Mouse (Mus musculus) hindbrain, embryonic 16.5 days (tissue): ENCODE results near the gene Cyp17a1. TPM values are rescaled to one million over a fixed set of nuclear protein-coding genes. Genes with fewer than 3 reads are reported as not detected.

ENCODE experiments used
- ATAC-seq: fragments of 200-750 bp; cut with Nextera tagmentation; 2 replicates; pipeline ENCODE4 v1.8.0; 2017; ENCODE audit warnings: moderate TSS enrichment, moderate library complexity
- H3K27ac ChIP-seq: fragments of 300-500 bp; sonication (generic); 2 replicates; pipeline ENCODE4 v1.5.1; 2014; ENCODE audit warnings: low read depth, mild to moderate bottlenecking, control low read depth, low read length, moderate library complexity
- H3K27me3 ChIP-seq: fragments of 300-500 bp; sonication (generic); replicated peaks from 2 replicates; pipeline ENCODE4 v1.6.1; 2014; ENCODE audit warnings: low read length; ENCODE audit not compliant: control insufficient read depth, insufficient read depth
- H3K36me3 ChIP-seq: fragments of 300-500 bp; sonication (generic); 2 replicates; pipeline ENCODE4 v1.6.1; 2014; ENCODE audit warnings: mild to moderate bottlenecking, low read length, moderate library complexity, mixed read lengths; ENCODE audit not compliant: control insufficient read depth, insufficient read depth
- H3K4me1 ChIP-seq: fragments of 300-500 bp; sonication (generic); 2 replicates; pipeline ENCODE4 v1.6.1; 2014; ENCODE audit warnings: low read depth, low read length; ENCODE audit not compliant: control insufficient read depth, insufficient read depth
- H3K4me2 ChIP-seq: fragments of 300-500 bp; sonication (generic); 2 replicates; pipeline ENCODE4 v1.6.1; 2014; ENCODE audit warnings: mild to moderate bottlenecking, low read length, control low read depth, moderate library complexity
- H3K4me3 ChIP-seq: fragments of 300-500 bp; sonication (generic); 2 replicates; pipeline ENCODE4 v1.5.1; 2014; ENCODE audit warnings: mild to moderate bottlenecking, low read length, control low read depth, moderate library complexity
- H3K9ac ChIP-seq: fragments of 300-500 bp; sonication (generic); 2 replicates; pipeline ENCODE4 v1.6.1; 2014; ENCODE audit warnings: low read depth, mild to moderate bottlenecking, control low read depth, low read length, moderate library complexity
- H3K9me3 ChIP-seq: fragments of 300-500 bp; sonication (generic); 2 replicates; pipeline ENCODE4 v1.6.1; 2014; ENCODE audit warnings: mild to moderate bottlenecking, low read length, moderate library complexity; ENCODE audit not compliant: control insufficient read depth
- WGBS: fragments of 180-500 bp; shearing (Covaris S2); extraction: QIAGEN DNeasy Blood & Tissue Kit; methylation state at CpG from one replicate; pipeline ENCODE4 v1.1.7; 2014; 5-methylcytosine and 5-hydroxymethylcytosine counted together
- polyA plus RNA-seq: library from polyadenylated mRNA; unstranded; fragments of >200 nt; fragmentation: Nextera tagmentation; extraction: Ambion mirVana; gene quantifications from 2 replicates; pipeline ENCODE4 v1.2.1, GENCODE M21; 2015

Gene Cyp17a1
- polyA plus RNA-seq, 1 experiment from 2014 or later: not detected

DNA sequence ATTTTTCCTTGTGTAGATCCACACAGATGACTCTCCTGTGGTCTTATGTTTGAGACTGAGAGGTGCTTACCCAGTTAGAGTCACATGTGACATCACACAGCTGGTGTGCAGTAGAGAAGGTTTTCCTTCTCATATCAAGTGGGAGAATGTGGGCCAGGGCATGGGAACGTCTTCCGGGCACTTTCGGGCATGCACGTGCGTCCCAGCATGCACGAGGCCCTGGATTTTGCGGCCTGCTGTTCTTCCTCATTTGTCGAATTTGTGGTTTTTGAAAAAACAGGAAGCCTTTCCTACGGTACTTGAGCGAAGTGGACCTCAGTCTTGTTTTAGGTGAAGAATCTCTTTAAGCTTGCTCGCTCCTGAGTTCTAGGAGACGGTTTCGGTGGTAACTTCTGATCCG is 24.4 kb downstream of the Cyp17a1 start:
- no peak overlapping the region for H3K27ac ChIP-seq
- H3K4me1 ChIP-seq: peaks cover 20% of the 10 kb centered on the region
- no peak for ATAC-seq
- H3K9ac ChIP-seq: no peak overlapping the region
- WGBS: 92% methylated on average over 14 of the region's 14 CpGs
- no peaks in the 10 kb centered on the region for H3K9me3 ChIP-seq
- H3K27me3 ChIP-seq: no peaks in the 10 kb centered on the region
- peaks cover 7% of the 10 kb centered on the region; the same call in 1 of the 2 replicates for H3K36me3 ChIP-seq
- H3K4me2 ChIP-seq: no peak overlapping the region
- no peak overlapping the region for H3K4me3 ChIP-seq

- WGBS: 86% methylated on average over 8 of the region's 8 CpGs
- no peak overlapping the region for H3K9ac ChIP-seq
Observed at GRCm38 (mm10) chr19:46647850-46648249, 25.1 kb downstream of the Cyp17a1 start.

DNA sequence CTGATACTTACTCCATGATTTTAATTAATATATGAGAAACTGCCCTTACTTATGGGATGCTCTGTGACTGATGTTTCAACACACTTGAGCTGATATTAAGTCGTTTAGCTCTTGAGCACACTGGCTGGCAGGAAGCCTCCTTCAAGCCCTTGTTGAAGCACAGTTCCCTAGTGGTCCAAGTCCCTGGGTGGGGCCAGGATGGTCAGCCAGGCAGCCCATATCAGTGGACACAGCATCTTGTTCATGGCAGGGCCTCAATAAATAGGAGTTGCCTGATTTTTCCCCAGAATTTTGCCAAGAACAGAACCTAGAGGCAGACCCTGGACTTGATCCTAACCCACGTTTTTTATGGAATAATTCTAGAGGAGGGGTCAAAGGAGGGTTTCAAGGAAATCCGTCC is 25.7 kb downstream of the Cyp17a1 start:
- 80% methylated on average over 3 of the region's 3 CpGs for whole genome bisulfite sequencing
- Histone ChIP-seq H3K27me3 (no peaks in the 10 kb centered on the region), H3K27ac (no peak overlapping the region), H3K4me1 (peaks cover 28% of the 10 kb centered on the region), H3K4me2 (no peak overlapping the region), H3K9me3 (no peaks in the 10 kb centered on the region), H3K36me3 (0 out of 2 replicates have a peak, but pooled peaks cover 4% of the 10 kb centered on the region), H3K9ac (no peak overlapping the region), H3K4me3 (no peak overlapping the region)
- no peak for ATAC-seq

More at GRCm38 (mm10) chr19:46647850-46648249, 25.1 kb downstream of the Cyp17a1 start:
- peaks cover 26% of the 10 kb centered on the region for H3K4me1 ChIP-seq
- 0 out of 2 replicates have a peak, but pooled peaks cover 4% of the 10 kb centered on the region for H3K36me3 ChIP-seq
- no peaks in the 10 kb centered on the region for H3K27me3 ChIP-seq
- no peak for ATAC-seq
- H3K27ac ChIP-seq: no peak overlapping the region
- H3K9me3 ChIP-seq: no peaks in the 10 kb centered on the region
- H3K4me2 ChIP-seq: no peak overlapping the region
- no peak overlapping the region for H3K4me3 ChIP-seq

GRCm38 (mm10) chr19:46646041-46646481 is 26.9 kb downstream of the Cyp17a1 start:
- peaks cover 38% of the 10 kb centered on the region for H3K4me1 ChIP-seq
- H3K4me3 ChIP-seq: no peak overlapping the region
- H3K36me3 ChIP-seq: 0 out of 2 replicates have a peak, but pooled peaks cover 4% of the 10 kb centered on the region
- no peaks in the 10 kb centered on the region for H3K9me3 ChIP-seq
- no peak overlapping the region for H3K27ac ChIP-seq
- no peak overlapping the region for H3K9ac ChIP-seq
- ATAC-seq: no peak
- H3K4me2 ChIP-seq: no peak overlapping the region
- WGBS: 74% methylated on average over 12 of the region's 12 CpGs
- H3K27me3 ChIP-seq: no peaks in the 10 kb centered on the region

DNA sequence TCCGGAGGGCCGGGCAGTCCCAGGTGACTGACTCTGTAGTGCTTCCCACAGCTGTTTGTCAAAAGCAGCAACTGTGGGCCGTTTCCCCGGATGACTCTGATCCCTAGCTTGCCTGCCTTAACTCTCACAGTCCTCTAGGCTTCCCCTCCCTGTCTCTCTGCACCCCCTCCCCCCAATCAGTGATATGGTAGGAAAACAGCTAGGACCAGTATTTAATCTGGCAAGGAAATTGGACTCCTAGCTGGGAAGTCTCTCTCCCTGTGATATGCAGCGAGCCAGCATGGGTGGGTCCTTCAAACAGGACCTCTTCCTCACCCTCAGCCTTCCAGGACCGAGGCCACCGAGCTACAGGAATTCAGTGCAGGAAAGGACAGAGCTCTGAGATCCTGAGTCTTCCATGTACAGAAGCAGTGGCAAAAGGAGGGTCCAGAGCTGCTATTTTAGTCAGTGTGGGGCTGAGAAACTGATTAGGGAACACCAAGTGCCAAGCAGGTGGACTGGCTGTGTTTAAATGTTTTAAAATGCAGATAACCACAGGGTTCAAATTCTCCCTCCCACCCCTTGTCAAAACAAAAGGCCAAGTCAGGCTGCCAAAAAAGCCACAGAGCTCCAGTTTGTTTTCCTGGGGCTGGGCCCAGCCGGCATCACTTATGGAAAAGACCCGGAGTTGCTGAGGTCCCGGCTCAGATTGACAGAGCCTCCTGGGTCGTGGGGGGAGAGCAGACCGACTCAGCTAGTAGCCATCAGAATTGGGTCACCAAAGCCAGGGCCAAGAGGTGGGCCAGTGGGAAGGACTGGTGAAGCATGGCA is 28.0 kb downstream of the Cyp17a1 start:
- Histone ChIP-seq H3K9ac (0 out of 2 replicates have a peak overlapping the region, but pooled peaks have one; percentile 10), H3K36me3 (0 out of 2 replicates have a peak, but pooled peaks cover 4% of the 10 kb centered on the region), H3K4me3 (no peak overlapping the region), H3K27ac (peak overlapping the region; percentile 60), H3K4me1 (peaks cover 38% of the 10 kb centered on the region), H3K27me3 (no peaks in the 10 kb centered on the region), H3K4me2 (no peak overlapping the region), H3K9me3 (no peaks in the 10 kb centered on the region)
- 26% methylated on average over 12 of the region's 12 CpGs for WGBS
- ATAC-seq: peak; percentile 38; the same call in 1 of the 2 replicates

DNA sequence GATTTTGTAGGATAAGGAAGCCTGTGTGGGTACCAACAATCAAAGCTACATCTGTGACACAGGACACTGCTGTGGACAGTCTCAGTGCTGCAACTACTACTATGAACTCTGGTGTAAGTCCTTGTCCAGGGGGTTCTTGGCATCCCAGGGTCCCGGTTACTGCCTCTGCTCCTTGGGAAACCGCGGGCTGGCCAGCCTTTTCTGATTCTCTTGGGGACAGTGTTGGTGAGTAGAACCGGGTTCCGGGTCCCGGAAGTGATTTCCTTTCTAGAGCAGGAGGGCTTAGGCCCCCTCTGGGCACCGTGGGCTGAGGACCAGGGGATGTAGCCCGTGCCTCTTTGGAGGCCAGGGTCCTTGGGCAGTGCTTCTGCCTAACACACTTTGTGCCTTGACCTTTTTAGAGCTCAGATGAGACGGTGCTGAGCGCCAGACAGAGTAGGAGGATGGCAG is 28.6 kb downstream of the Cyp17a1 start:
- 0 out of 2 replicates have a peak, but pooled peaks cover 4% of the 10 kb centered on the region for H3K36me3 ChIP-seq
- H3K27ac ChIP-seq: peak overlapping the region; percentile 60; the same call in 1 of the 2 replicates
- no peaks in the 10 kb centered on the region for H3K27me3 ChIP-seq
- H3K4me3 ChIP-seq: no peak overlapping the region
- 82% methylated on average over 10 of the region's 10 CpGs for WGBS
- H3K4me2 ChIP-seq: no peak overlapping the region
- H3K9me3 ChIP-seq: no peaks in the 10 kb centered on the region
- ATAC-seq: no peak
- peaks cover 38% of the 10 kb centered on the region for H3K4me1 ChIP-seq
- 0 out of 2 replicates have a peak overlapping the region, but pooled peaks have one; percentile 10 for H3K9ac ChIP-seq

- 64% methylated on average over 5 of the region's 5 CpGs for WGBS
- Histone ChIP-seq H3K9me3 (no peaks in the 10 kb centered on the region), H3K4me1 (peaks cover 38% of the 10 kb centered on the region), H3K27ac (no peak overlapping the region), H3K36me3 (no peaks in the 10 kb centered on the region), H3K4me2 (no peak overlapping the region), H3K27me3 (no peaks in the 10 kb centered on the region), H3K4me3 (no peak overlapping the region), H3K9ac (no peak overlapping the region)
- no peak for ATAC-seq
Observed at GRCm38 (mm10) chr19:46643236-46643635, 29.7 kb downstream of the Cyp17a1 start.

DNA sequence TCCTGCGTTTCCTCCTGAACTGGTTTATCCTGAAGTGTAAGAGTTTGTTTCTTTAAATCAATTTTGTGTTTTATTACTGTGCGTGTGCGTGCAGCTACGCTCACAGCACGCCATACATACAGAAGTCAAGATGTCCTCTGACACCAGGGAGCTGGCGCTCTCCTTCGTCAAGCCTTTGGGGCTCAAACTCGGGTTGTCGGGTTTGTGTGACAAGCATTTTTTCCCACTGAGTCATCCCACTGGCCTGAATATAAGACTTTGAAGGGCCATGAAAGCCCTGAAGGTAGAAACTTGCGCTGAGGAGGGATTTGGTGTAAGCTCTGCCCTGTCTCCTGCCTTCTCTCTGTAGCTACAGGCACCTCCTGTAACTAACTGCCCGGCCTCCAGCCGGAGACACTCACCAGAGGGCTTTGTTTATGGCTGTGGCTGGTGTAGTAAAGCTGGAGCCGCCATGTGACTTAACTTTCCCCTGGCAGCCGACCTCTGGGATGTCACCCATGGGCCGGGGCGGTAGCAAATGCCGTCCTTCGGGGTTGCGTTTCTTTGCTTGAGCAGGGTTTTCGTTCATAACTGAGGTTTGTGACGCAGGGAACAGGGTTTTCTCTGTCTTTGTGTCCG is 30.7 kb downstream of the Cyp17a1 start:
- Histone ChIP-seq H3K9ac (no peak overlapping the region), H3K36me3 (no peaks in the 10 kb centered on the region), H3K27me3 (no peaks in the 10 kb centered on the region), H3K4me2 (no peak overlapping the region), H3K9me3 (no peaks in the 10 kb centered on the region), H3K27ac (peak overlapping the region; percentile 61), H3K4me3 (no peak overlapping the region), H3K4me1 (peaks cover 38% of the 10 kb centered on the region)
- WGBS: 64% methylated on average over 22 of the region's 22 CpGs
- ATAC-seq: no peak
